Mouse (Mus musculus) hindbrain, postnatal 0 days (tissue): ENCODE measurements at regions not wholly inside any gene's neighbourhood (a gene's known extent, or its start where the extent isn't known, plus 50 kb on each side); places are given as distances from the start of the nearest gene placed in this dataset.

Experiments used
- ATAC-seq: fragments of 200-750 bp; cut with Nextera tagmentation; 2 replicates; pipeline ENCODE4 v1.8.0; 2017; ENCODE audit warnings: mild to moderate bottlenecking, moderate TSS enrichment, moderate library complexity
- DNase-seq: peaks from one replicate; pipeline ENCODE4 v3.0.0-alpha.2; 2015; ENCODE audit warnings: low spot score
- H3K27ac ChIP-seq: fragments of 300-500 bp; sonication (generic); 2 replicates; pipeline ENCODE4 v1.5.1; 2014; ENCODE audit warnings: mild to moderate bottlenecking
- H3K27me3 ChIP-seq: fragments of 300-500 bp; sonication (generic); 2 replicates; pipeline ENCODE4 v1.6.1; 2014; ENCODE audit warnings: low read length, mixed read lengths; ENCODE audit not compliant: insufficient read depth
- H3K36me3 ChIP-seq: fragments of 300-500 bp; sonication (generic); 2 replicates; pipeline ENCODE4 v1.6.1; 2014; ENCODE audit warnings: low read length, mixed read lengths; ENCODE audit not compliant: insufficient read depth
- H3K4me1 ChIP-seq: fragments of 300-500 bp; sonication (generic); 2 replicates; pipeline ENCODE4 v1.6.1; 2014; ENCODE audit warnings: antibody characterized with exemption, low read length, mixed read lengths; ENCODE audit not compliant: insufficient read depth
- H3K4me2 ChIP-seq: fragments of 300-500 bp; sonication (generic); 2 replicates; pipeline ENCODE4 v1.6.1; 2014; ENCODE audit warnings: low read depth, mild to moderate bottlenecking, low read length, moderate library complexity, mixed read lengths
- H3K4me3 ChIP-seq: fragments of 300-500 bp; sonication (generic); 2 replicates; pipeline ENCODE4 v1.5.1; 2014; ENCODE audit warnings: low read length
- H3K9ac ChIP-seq: fragments of 300-500 bp; sonication (generic); replicated peaks from 2 replicates; pipeline ENCODE4 v1.6.1; 2014; ENCODE audit warnings: mild to moderate bottlenecking, low read length, moderate library complexity, mixed read lengths
- H3K9me3 ChIP-seq: fragments of 300-500 bp; sonication (generic); 2 replicates; pipeline ENCODE4 v1.6.1; 2016; ENCODE audit warnings: low read length, mixed read lengths
- CTCF ChIP-seq: IDR thresholded peaks from 2 replicates; pipeline ENCODE4 v1.5.1; 2016; ENCODE audit warnings: antibody characterized with exemption, control low read depth, low read depth
- WGBS: fragments of 180-500 bp; shearing (Covaris S2); extraction: QIAGEN DNeasy Blood & Tissue Kit; methylation state at CpG from one replicate; pipeline ENCODE4 v1.1.7; 2014; 5-methylcytosine and 5-hydroxymethylcytosine counted together

GRCm38 (mm10) chr1:151104806-151105205, 77.5 kb upstream of the Gm47985 start:
- H3K9ac ChIP-seq, result no peak overlapping the region
- no peaks in the 10 kb centered on the region for H3K27me3 ChIP-seq
- no peak for TF ChIP-seq CTCF
- H3K36me3 ChIP-seq, result no peaks in the 10 kb centered on the region
- no peaks in the 10 kb centered on the region for H3K9me3 ChIP-seq
- no peak overlapping the region for H3K4me3 ChIP-seq
- no peak for DNase-seq
- 89% methylated on average over 2 of the region's 2 CpGs for WGBS
- H3K4me1 ChIP-seq, result no peaks in the 10 kb centered on the region
- no peak overlapping the region for H3K4me2 ChIP-seq
- no peak for ATAC-seq
- no peak overlapping the region for H3K27ac ChIP-seq

- no peaks in the 10 kb centered on the region for H3K36me3 ChIP-seq
- WGBS, result 68% methylated on average over 3 of the region's 3 CpGs
- no peaks in the 10 kb centered on the region for H3K9me3 ChIP-seq
- no peak overlapping the region for H3K4me3 ChIP-seq
- H3K9ac ChIP-seq, result no peak overlapping the region
- TF ChIP-seq CTCF, result no peak
- no peaks in the 10 kb centered on the region for H3K4me1 ChIP-seq
- no peak overlapping the region for H3K27ac ChIP-seq
- no peak overlapping the region for H3K4me2 ChIP-seq
- ATAC-seq (no peak), DNase-seq (no peak)
- H3K27me3 ChIP-seq, result no peaks in the 10 kb centered on the region
Observed at GRCm38 (mm10) chr1:151105251-151105650, 77.1 kb upstream of the Gm47985 start.

- no peak overlapping the region for H3K4me3 ChIP-seq
- TF ChIP-seq CTCF, result no peak
- no peak overlapping the region for H3K27ac ChIP-seq
- no peaks in the 10 kb centered on the region for H3K4me1 ChIP-seq
- no peaks in the 10 kb centered on the region for H3K36me3 ChIP-seq
- DNase-seq (no peak), ATAC-seq (no peak)
- no peaks in the 10 kb centered on the region for H3K27me3 ChIP-seq
- 72% methylated on average over 3 of the region's 3 CpGs for WGBS
- no peaks in the 10 kb centered on the region for H3K9me3 ChIP-seq
- no peak overlapping the region for H3K9ac ChIP-seq
- no peak overlapping the region for H3K4me2 ChIP-seq
Observed at GRCm38 (mm10) chr1:151107401-151107800, 74.9 kb upstream of the Gm47985 start.

- H3K27me3 ChIP-seq, result no peaks in the 10 kb centered on the region
- ATAC-seq (no peak), DNase-seq (no peak)
- no peak overlapping the region for H3K27ac ChIP-seq
- no peak for TF ChIP-seq CTCF
- H3K4me1 ChIP-seq, result no peaks in the 10 kb centered on the region
- no peak overlapping the region for H3K4me3 ChIP-seq
- no peak overlapping the region for H3K4me2 ChIP-seq
- no peaks in the 10 kb centered on the region for H3K36me3 ChIP-seq
- H3K9me3 ChIP-seq, result no peaks in the 10 kb centered on the region
- H3K9ac ChIP-seq, result no peak overlapping the region
- WGBS, result 98% methylated on average over 2 of the region's 2 CpGs
Observed at GRCm38 (mm10) chr1:151109333-151109732, 73.0 kb upstream of the Gm47985 start.

GRCm38 (mm10) chr1:151110412-151110811, 71.9 kb upstream of the Gm47985 start:
- H3K27ac ChIP-seq, result no peak overlapping the region
- H3K27me3 ChIP-seq, result no peaks in the 10 kb centered on the region
- no peak overlapping the region for H3K4me2 ChIP-seq
- DNase-seq (no peak), ATAC-seq (no peak)
- H3K4me3 ChIP-seq, result no peak overlapping the region
- H3K36me3 ChIP-seq, result no peaks in the 10 kb centered on the region
- TF ChIP-seq CTCF, result no peak
- WGBS, result 79% methylated on average over 4 of the region's 4 CpGs
- H3K4me1 ChIP-seq, result no peaks in the 10 kb centered on the region
- H3K9ac ChIP-seq, result no peak overlapping the region
- no peaks in the 10 kb centered on the region for H3K9me3 ChIP-seq

- Histone ChIP-seq H3K27ac (no peak overlapping the region), H3K27me3 (no peaks in the 10 kb centered on the region)
- ATAC-seq, result no peak
Observed at GRCm38 (mm10) chr1:151111683-151112082, 70.7 kb upstream of the Gm47985 start.

GRCm38 (mm10) chr1:151112390-151112789, 69.9 kb upstream of the Gm47985 start:
- DNase-seq (no peak), ATAC-seq (no peak)
- WGBS, result 20% methylated on average over 2 of the region's 2 CpGs
- Histone ChIP-seq H3K4me1 (no peaks in the 10 kb centered on the region), H3K4me3 (no peak overlapping the region), H3K4me2 (no peak overlapping the region), H3K27me3 (no peaks in the 10 kb centered on the region), H3K9me3 (no peaks in the 10 kb centered on the region), H3K36me3 (no peaks in the 10 kb centered on the region), H3K27ac (no peak overlapping the region), H3K9ac (no peak overlapping the region)
- no peak for TF ChIP-seq CTCF

More at GRCm38 (mm10) chr1:151111683-151112082, 70.7 kb upstream of the Gm47985 start:
- no peak for DNase-seq
- TF ChIP-seq CTCF, result no peak
- Histone ChIP-seq H3K36me3 (no peaks in the 10 kb centered on the region), H3K4me3 (no peak overlapping the region), H3K4me2 (no peak overlapping the region), H3K9me3 (no peaks in the 10 kb centered on the region), H3K9ac (no peak overlapping the region), H3K4me1 (no peaks in the 10 kb centered on the region)
- WGBS, result 66% methylated on average over 6 of the region's 6 CpGs

- no peaks in the 10 kb centered on the region for H3K36me3 ChIP-seq
- no peak overlapping the region for H3K27ac ChIP-seq
- DNase-seq (no peak), ATAC-seq (no peak)
- H3K9ac ChIP-seq, result no peak overlapping the region
- no peak overlapping the region for H3K4me3 ChIP-seq
- no peak for TF ChIP-seq CTCF
- H3K4me2 ChIP-seq, result no peak overlapping the region
- no peaks in the 10 kb centered on the region for H3K27me3 ChIP-seq
- WGBS, result 80% methylated on average over 2 of the region's 2 CpGs
- H3K4me1 ChIP-seq, result no peaks in the 10 kb centered on the region
- H3K9me3 ChIP-seq, result no peaks in the 10 kb centered on the region
Observed at GRCm38 (mm10) chr1:151113199-151113598, 69.1 kb upstream of the Gm47985 start.
